Mouse (Mus musculus): ENCODE measurements around the gene St3gal3.

- TF ChIP-seq CTCF (IDR thresholded peaks at IDR 0.05; ENCODE audit: borderline replicate concordance, extremely low read depth, insufficient read depth, insufficient read length), result no peak
- no peak for TF ChIP-seq POLR2A (IDR thresholded peaks at IDR 0.05; ENCODE audit: borderline replicate concordance, extremely low read depth, insufficient read depth, insufficient read length, poor library complexity, severe bottlenecking)
Measured at GRCm38 (mm10) chr4:117893376-117893775, 241.3 kb downstream of the St3gal3 start.

Data from brain, embryonic 14.5 days (tissue).